Mouse (Mus musculus): ENCODE results near the gene Hspbp1. TPM values are rescaled to one million over a fixed set of nuclear protein-coding genes. Genes with fewer than 3 reads are reported as not detected.

The Hspbp1 gene
- polyA plus RNA-seq, 1 experiment = 51.8 TPM

GRCm38 (mm10) chr7:4656818-4657217, 28.1 kb downstream of the Hspbp1 start:
- no peak overlapping the region for H3K4me3 ChIP-seq (ENCODE audit: low read depth, low read length)
- no peaks in the 10 kb centered on the region; the same call in 1 of the 2 replicates for H3K36me3 ChIP-seq (ENCODE audit: control insufficient read depth, insufficient read depth, low read length, poor library complexity, severe bottlenecking)
- no peak overlapping the region for H3K27ac ChIP-seq (ENCODE audit: insufficient read depth, low read length)
- H3K9ac ChIP-seq (ENCODE audit: low read depth, poor library complexity, severe bottlenecking) = no peak overlapping the region
- peaks cover 3% of the 10 kb centered on the region for H3K4me1 ChIP-seq (ENCODE audit: control insufficient read depth, insufficient read depth, low read length)
- no peaks in the 10 kb centered on the region for H3K27me3 ChIP-seq (ENCODE audit: control insufficient read depth, insufficient read depth, low read length, poor library complexity, severe bottlenecking)
- TF ChIP-seq EP300 (IDR thresholded peaks at IDR 0.05; ENCODE audit: insufficient read depth, low read depth, low read length) (no peak), POLR2A (IDR thresholded peaks at IDR 0.05; ENCODE audit: insufficient read depth, low read length) (no peak), CTCF (IDR thresholded peaks at IDR 0.05; ENCODE audit: low read depth, low read length) (no peak)
- no peaks in the 10 kb centered on the region for H3K9me3 ChIP-seq (replicated peaks; ENCODE audit: control insufficient read depth, insufficient read depth, low read length, poor library complexity, severe bottlenecking)

DNA sequence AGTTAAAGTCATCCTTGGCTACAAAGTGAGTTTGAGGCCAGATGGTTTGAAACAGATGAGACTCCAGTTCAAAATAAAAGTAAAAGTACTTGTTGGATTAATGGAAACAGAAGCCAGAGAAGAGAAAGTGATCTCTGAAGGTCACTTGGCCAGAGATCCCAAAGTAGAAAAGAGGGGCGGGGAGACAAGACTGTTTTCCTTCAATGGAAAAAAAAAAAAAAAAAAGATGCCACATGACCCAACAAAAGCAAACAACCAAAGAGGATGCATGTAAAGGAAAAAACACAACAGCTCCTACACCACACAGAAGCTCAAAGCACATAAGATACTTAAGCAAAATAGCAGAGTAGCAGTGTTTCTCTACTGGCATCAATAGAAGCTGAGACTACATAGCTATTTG, 29.0 kb downstream of the Hspbp1 start:
- H3K27me3 ChIP-seq (ENCODE audit: control insufficient read depth, insufficient read depth, low read length, poor library complexity, severe bottlenecking) = no peaks in the 10 kb centered on the region
- H3K9me3 ChIP-seq (replicated peaks; ENCODE audit: control insufficient read depth, insufficient read depth, low read length, poor library complexity, severe bottlenecking) = no peaks in the 10 kb centered on the region
- H3K27ac ChIP-seq (ENCODE audit: insufficient read depth, low read length) = no peak overlapping the region
- no peak overlapping the region for H3K4me3 ChIP-seq (ENCODE audit: low read depth, low read length)
- peaks cover 2% of the 10 kb centered on the region; the same call in 1 of the 2 replicates for H3K36me3 ChIP-seq (ENCODE audit: control insufficient read depth, insufficient read depth, low read length, poor library complexity, severe bottlenecking)
- peaks cover 3% of the 10 kb centered on the region for H3K4me1 ChIP-seq (ENCODE audit: control insufficient read depth, insufficient read depth, low read length)
- TF ChIP-seq EP300 (IDR thresholded peaks at IDR 0.05; ENCODE audit: insufficient read depth, low read depth, low read length) (no peak), POLR2A (IDR thresholded peaks at IDR 0.05; ENCODE audit: insufficient read depth, low read length) (no peak), CTCF (IDR thresholded peaks at IDR 0.05; ENCODE audit: low read depth, low read length) (no peak)
- no peak overlapping the region for H3K9ac ChIP-seq (ENCODE audit: low read depth, poor library complexity, severe bottlenecking)

DNA sequence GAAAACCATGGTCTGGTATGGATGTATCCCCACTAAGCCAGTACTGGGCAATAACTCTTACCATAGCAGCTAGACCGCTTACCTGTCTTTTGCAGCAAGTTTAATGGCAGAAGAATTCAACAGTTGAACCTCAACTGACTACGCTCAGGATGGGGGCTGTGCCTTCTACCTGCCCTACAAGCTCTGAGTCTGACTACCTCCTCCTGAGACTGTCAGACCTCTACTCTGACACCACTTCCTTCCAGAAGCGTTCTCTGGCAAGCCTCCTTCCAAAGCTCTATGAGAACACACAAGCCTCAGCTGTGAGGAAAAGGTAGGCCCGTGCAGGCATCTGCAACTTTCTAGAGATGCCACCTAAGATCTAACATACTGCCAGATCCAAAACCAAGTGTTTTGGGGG, 29.5 kb downstream of the Hspbp1 start:
- TF ChIP-seq EP300 (IDR thresholded peaks at IDR 0.05; ENCODE audit: insufficient read depth, low read depth, low read length) = no peak
- no peak for TF ChIP-seq POLR2A (IDR thresholded peaks at IDR 0.05; ENCODE audit: insufficient read depth, low read length)
- no peak for TF ChIP-seq CTCF (IDR thresholded peaks at IDR 0.05; ENCODE audit: low read depth, low read length)
- Histone ChIP-seq H3K9me3 (replicated peaks; ENCODE audit: control insufficient read depth, insufficient read depth, low read length, poor library complexity, severe bottlenecking) (no peaks in the 10 kb centered on the region), H3K4me1 (ENCODE audit: control insufficient read depth, insufficient read depth, low read length) (peaks cover 3% of the 10 kb centered on the region), H3K9ac (ENCODE audit: low read depth, poor library complexity, severe bottlenecking) (no peak overlapping the region), H3K27ac (ENCODE audit: insufficient read depth, low read length) (no peak overlapping the region), H3K27me3 (ENCODE audit: control insufficient read depth, insufficient read depth, low read length, poor library complexity, severe bottlenecking) (no peaks in the 10 kb centered on the region), H3K36me3 (ENCODE audit: control insufficient read depth, insufficient read depth, low read length, poor library complexity, severe bottlenecking) (peaks cover 2% of the 10 kb centered on the region; the same call in 1 of the 2 replicates), H3K4me3 (ENCODE audit: low read depth, low read length) (no peak overlapping the region)

GRCm38 (mm10) chr7:4654221-4654620, 30.6 kb downstream of the Hspbp1 start:
- Histone ChIP-seq H3K27me3 (ENCODE audit: control insufficient read depth, insufficient read depth, low read length, poor library complexity, severe bottlenecking) (no peaks in the 10 kb centered on the region), H3K27ac (ENCODE audit: insufficient read depth, low read length) (no peak overlapping the region), H3K9me3 (replicated peaks; ENCODE audit: control insufficient read depth, insufficient read depth, low read length, poor library complexity, severe bottlenecking) (no peaks in the 10 kb centered on the region), H3K4me3 (ENCODE audit: low read depth, low read length) (no peak overlapping the region), H3K36me3 (ENCODE audit: control insufficient read depth, insufficient read depth, low read length, poor library complexity, severe bottlenecking) (peaks cover 2% of the 10 kb centered on the region; the same call in 1 of the 2 replicates), H3K4me1 (ENCODE audit: control insufficient read depth, insufficient read depth, low read length) (peaks cover 3% of the 10 kb centered on the region), H3K9ac (ENCODE audit: low read depth, poor library complexity, severe bottlenecking) (no peak overlapping the region)
- TF ChIP-seq EP300 (IDR thresholded peaks at IDR 0.05; ENCODE audit: insufficient read depth, low read depth, low read length) (no peak), CTCF (IDR thresholded peaks at IDR 0.05; ENCODE audit: low read depth, low read length) (no peak), POLR2A (IDR thresholded peaks at IDR 0.05; ENCODE audit: insufficient read depth, low read length) (no peak)

GRCm38 (mm10) chr7:4653780-4654179, 31.1 kb downstream of the Hspbp1 start:
- Histone ChIP-seq H3K27me3 (ENCODE audit: control insufficient read depth, insufficient read depth, low read length, poor library complexity, severe bottlenecking) (no peaks in the 10 kb centered on the region), H3K4me1 (ENCODE audit: control insufficient read depth, insufficient read depth, low read length) (peaks cover 3% of the 10 kb centered on the region), H3K4me3 (ENCODE audit: low read depth, low read length) (no peak overlapping the region), H3K9me3 (replicated peaks; ENCODE audit: control insufficient read depth, insufficient read depth, low read length, poor library complexity, severe bottlenecking) (no peaks in the 10 kb centered on the region), H3K27ac (ENCODE audit: insufficient read depth, low read length) (no peak overlapping the region), H3K36me3 (ENCODE audit: control insufficient read depth, insufficient read depth, low read length, poor library complexity, severe bottlenecking) (peaks cover 2% of the 10 kb centered on the region; the same call in 1 of the 2 replicates), H3K9ac (ENCODE audit: low read depth, poor library complexity, severe bottlenecking) (no peak overlapping the region)
- TF ChIP-seq CTCF (IDR thresholded peaks at IDR 0.05; ENCODE audit: low read depth, low read length) (no peak), POLR2A (IDR thresholded peaks at IDR 0.05; ENCODE audit: insufficient read depth, low read length) (no peak), EP300 (IDR thresholded peaks at IDR 0.05; ENCODE audit: insufficient read depth, low read depth, low read length) (no peak)

GRCm38 (mm10) chr7:4653351-4653750, 31.5 kb downstream of the Hspbp1 start:
- Histone ChIP-seq H3K36me3 (ENCODE audit: control insufficient read depth, insufficient read depth, low read length, poor library complexity, severe bottlenecking) (peaks cover 2% of the 10 kb centered on the region; the same call in 1 of the 2 replicates), H3K9ac (ENCODE audit: low read depth, poor library complexity, severe bottlenecking) (no peak overlapping the region), H3K9me3 (replicated peaks; ENCODE audit: control insufficient read depth, insufficient read depth, low read length, poor library complexity, severe bottlenecking) (no peaks in the 10 kb centered on the region), H3K4me1 (ENCODE audit: control insufficient read depth, insufficient read depth, low read length) (peaks cover 3% of the 10 kb centered on the region), H3K4me3 (ENCODE audit: low read depth, low read length) (no peak overlapping the region), H3K27ac (ENCODE audit: insufficient read depth, low read length) (no peak overlapping the region), H3K27me3 (ENCODE audit: control insufficient read depth, insufficient read depth, low read length, poor library complexity, severe bottlenecking) (no peaks in the 10 kb centered on the region)
- TF ChIP-seq POLR2A (IDR thresholded peaks at IDR 0.05; ENCODE audit: insufficient read depth, low read length) (no peak), EP300 (IDR thresholded peaks at IDR 0.05; ENCODE audit: insufficient read depth, low read depth, low read length) (no peak), CTCF (IDR thresholded peaks at IDR 0.05; ENCODE audit: low read depth, low read length) (no peak)

Measured in ES-Bruce4 (cell line).